Mouse (Mus musculus) T-helper 2 cell (primary cell): ENCODE data around the gene Cfap161.

Experiments used
- in situ Hi-C: fragments of 300-600 bp; cut with MboI, MseI; formaldehyde crosslinking; loops from one replicate; pipeline ENCODE4 v1.15.1; 2025; ENCODE audit warnings: high pct_unique_total_duplicates

Cfap161 gene

DNA sequence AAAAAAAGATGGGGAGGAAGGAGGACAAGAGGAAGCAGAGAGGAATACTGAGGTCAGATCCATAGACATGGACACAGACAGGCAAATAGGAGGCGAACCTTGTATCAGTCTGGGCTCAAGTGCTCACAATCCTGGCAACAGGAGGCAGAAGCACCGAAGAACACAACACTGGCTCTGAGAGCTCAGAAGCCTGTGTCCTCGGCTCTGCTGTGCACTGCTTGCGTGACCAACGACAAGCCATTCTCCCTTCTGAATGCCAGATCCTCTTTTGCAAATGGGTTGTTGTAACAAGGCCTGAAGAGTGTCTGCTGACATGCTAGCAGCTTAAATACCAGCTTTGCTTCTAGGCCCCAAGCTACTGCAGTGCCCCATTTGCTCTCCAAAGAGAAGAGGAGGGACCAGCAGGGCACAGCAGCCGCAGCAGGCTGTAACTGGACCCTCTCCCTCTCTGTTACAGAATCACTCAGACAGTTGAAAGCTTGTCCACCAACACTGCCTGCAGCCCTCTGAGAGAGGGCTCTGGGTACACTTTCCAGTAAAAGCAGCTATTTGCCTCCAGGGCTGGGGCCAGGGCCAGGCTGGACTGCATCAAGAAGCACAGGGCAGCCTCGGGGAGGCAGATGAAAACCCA is 54.9 kb downstream of the Cfap161 start:
- in situ Hi-C loops: no loop called here

DNA sequence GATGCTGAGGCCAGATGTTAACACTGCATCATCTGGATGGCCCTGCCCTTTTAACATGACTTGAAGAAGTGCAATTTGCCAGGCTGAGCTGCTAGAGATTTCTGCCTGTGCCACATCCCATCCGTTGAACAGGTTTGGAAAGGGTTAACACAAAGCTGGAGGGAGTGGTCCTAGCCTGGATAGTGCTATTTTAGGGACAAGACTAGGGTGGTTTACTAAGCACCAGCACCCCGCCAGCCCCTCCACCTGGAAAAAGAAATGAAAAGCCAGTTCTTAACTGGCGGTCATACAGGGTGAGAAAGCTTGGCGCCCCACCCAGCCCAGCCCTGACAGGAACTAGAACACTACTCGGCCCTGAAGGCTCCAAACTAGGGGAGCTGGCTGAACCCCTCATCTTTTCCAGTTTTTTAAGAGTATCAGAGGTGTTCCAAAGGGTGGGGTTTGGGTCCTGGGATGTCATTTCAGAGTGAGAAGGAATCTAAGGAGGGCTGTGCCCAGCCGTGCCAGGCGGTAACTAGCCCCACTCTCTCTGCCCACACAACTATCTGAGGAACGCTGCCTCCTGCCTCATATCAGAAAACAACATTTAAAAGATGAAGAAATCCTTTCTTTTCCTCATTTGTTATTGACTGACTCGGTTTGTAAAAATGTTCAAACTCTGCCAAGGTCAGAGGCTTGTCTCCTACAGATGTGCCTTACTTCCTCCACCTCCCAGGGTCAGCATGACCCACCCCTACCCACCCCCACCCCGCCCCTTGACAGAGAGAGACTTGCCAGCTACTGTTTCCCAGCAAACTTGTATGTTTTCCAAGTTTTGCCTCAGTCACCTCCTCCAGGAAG is 55.8 kb downstream of the Cfap161 start:
- in situ Hi-C loops: no loop called here

DNA sequence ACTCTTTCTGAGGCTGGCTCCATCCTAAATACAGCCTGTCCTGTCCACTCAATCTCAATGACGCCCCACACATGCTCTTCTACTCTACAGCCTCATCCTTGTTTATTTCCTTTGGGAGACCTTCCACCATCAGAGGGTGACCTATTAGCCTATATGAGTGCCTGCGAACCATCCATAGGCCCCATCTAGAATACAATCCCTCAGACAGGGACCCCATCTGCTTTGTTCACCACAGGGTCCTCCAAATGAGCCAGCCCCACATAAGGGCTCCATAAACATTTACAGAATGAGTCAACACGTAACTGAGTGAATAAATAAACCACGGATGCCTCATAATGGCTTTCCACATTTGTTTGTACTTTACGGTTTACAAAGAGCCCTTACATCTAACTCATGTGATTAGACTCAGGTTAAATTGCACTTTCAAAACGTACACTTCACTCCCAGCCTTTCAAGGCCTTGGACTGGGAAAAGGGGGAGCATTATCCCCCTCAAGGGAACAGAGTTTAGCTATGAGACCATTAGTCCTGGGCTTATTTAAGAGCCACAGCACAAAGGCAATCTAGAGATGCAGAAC is 56.7 kb downstream of the Cfap161 start:
- in situ Hi-C loops: no loop called here

DNA sequence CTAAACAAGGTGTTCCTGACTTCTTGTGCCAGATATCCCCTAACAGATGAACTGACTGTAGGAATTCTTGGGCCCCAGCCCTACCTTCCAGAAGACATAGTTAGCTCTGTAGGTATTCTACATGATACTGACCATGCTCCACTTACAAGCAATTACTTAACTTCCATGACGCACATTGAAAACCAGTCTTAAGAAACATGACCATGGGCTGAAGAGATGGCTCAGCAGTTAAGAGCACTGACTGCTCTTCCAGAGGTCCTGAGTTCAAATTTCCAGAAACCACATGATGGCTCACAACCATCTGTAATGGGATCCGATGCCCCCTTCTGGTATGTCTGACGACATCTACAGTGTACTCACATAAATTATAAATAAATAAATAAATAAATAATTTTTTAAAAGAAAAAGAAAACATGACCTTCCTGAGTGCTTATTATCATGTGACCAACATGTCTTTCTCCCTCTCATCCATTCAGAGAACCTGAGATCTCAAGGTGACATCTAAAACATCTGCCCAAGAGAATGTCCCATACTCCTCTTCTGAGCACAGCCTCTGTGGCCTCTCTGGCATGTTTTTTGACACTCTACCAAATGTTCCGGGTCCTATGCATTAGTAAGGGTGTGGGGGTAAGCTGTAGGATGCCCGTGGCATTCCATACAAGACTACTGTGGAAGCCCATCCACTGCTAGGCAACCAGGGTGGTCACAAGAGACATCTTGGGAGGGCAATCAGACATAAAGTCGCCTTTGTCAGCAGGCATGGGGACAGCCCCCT is 58.2 kb downstream of the Cfap161 start:
- in situ Hi-C loops: no loop called here

DNA sequence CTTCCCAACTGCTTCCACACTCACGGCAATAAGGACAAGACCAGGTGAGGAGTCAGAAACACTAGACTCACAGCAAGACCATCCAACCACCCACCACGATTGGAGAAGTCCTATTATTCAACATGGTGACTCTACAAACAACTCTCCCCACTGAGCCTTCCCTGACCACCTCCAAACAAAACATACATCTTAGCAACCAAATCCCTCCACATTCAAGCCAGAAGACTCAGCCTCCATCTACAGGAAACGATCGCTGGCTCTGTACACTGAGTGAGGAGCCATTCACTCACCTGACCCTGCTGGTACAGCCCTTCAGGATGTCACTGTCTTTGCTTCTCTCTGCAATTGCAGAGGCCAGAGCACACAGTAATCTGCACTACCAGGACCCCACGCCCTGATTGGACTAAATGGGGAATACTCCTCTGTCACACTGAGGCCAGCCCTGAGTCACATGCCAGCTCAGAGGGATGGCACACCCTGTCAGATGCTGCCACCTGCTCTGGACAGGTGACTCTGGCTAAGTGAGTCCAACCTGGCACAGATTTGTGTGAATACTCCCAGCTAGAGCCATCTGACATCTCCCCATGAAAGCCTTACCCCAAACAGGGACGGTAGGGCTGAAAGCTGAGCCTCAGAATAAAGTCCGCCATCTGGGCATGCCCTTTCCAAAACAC is 59.4 kb downstream of the Cfap161 start:
- in situ Hi-C loops: no loop called here

DNA sequence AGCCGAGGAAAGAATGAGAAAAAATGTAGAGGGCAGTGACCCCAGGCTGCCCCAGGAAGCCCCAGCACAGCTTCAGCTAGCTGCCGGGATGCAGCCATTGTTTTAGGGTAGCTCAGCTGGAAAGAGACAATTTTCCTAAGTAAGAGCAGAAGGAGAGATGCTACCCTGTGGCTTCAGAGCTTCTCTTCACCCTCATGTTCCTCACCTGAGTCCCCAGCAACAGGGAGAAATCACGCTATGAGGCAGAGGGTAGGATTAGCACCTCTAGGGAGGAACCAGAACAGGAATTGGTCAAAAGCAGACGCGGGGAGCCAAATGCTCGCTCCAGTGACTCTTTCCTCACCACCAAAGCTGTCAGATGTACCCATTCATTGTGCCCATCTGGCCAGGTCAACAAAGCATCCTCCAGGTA is 60.0 kb downstream of the Cfap161 start:
- in situ Hi-C loops: no loop called here

DNA sequence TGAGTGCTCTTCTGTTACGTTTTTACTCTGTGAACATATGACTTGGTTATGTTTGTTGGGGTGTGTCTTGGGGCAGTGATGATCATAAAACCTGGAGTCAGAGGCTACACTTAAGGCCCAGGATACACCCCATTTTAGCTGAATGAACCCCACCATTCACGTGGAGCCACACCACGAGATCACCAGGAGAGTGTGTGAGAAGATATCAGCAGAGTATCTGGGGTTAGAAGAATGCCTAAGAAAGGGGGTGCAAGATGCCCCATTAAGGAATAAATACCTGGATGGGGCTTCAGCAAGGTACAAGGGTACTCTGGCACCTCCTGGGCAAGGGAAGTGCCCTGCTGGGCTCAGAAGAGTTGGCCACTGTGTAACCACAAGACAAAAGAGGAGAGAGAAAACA is 60.4 kb downstream of the Cfap161 start:
- in situ Hi-C loops: no loop called here

DNA sequence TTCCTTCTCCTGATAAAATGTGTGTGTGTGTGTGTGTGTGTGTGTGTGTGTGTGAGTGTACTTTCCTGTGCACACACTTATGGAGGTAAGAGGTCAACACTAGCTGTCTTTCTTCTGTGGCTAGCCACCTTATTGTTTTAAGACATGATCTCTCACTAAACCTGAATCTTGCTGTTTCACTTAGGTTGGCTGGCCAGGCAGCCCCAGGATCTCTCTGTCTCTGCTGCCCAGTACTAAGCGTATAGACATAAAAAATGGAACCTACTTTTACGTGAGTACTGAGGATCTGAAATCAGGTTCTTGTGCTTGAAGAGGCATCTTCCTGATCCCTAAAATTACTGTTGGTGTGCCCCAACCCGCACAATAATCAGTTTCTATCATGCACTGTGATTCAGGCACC is 61.9 kb downstream of the Cfap161 start:
- in situ Hi-C loops: no loop called here

DNA sequence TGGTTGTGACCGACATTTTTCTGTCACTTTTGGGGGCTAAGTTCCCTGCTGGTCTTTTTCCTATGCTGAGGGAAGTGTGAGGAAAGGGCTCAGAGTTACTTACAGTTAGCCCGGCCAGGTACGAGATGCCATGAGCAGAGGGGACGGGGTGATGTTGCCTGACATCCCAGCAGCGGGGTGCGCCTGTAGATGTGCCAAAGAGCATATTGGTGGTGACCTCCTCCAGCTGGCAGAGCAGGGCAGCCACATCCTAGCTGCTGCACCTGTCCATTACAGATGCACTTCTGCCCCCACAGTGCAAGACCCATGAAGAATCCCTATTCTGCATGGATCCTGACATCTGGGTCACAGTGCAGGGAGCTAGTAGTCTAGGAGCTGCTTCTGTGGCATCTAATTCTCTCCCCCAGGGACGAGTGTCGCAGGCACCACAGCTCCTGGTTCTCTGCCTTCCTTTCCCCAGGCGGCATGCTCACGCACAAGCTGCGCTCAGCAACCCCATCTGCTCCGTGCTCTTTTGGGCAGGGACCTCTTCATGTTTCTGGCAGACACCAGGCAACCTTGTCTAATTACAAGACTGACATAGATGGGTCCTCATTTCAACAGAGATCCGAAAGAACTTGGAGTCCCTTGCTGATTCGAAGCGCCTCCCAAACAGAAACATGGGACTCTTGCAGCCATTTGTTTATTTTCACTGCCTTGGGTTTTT is 62.6 kb downstream of the Cfap161 start:
- in situ Hi-C loops: no loop called here

DNA sequence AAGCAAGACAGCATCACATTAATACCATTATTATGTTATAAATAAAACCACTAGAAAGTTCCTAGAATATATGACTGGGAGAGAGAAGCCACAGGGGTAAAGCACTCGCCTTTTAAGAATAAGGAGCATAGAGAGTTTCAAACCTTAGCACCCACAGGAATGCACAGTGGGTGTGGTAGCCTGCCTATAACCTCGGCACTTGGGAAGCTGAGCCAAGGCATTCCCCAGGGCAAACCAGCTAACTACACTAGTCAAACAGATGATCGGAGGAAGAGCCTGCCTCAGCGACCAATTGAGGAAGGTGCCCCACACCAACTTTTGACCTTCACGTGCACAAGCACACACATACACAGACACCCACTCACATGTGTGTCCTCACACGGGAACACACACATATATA is 63.4 kb downstream of the Cfap161 start:
- in situ Hi-C loops: no loop called here

DNA sequence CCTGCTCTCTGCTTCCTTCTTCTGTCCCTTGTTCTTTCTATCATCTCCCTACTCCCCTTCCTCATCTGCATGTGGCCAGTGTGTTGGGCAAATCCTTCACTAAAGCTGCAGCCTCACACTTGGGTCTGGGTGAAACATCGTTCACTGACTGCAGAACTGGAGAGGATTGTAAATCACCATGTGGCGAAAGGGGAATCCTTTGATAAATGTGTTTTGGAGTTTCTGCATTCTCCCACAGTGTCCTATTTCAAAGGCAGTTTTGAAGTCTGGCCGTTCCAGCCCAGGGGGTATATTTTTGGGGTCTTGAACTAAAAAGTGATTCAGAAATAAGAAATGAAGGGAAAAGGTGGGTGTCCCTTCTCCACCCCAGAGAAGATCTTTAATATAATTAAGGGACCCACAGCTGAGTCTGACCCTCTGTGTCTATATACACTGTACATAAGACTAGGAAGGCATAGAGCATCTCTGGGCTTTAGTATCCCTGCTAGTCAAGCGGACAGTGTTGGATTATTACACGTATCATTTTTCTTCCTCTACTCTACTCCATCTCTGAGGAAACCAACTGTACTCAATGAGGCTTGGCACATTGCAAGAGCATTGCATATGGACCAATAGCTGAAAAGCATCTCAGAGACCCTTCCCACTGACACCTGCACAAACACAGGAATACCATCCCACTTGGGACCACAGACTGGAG is 67.6 kb downstream of the Cfap161 start:
- in situ Hi-C loops: no loop called here

DNA sequence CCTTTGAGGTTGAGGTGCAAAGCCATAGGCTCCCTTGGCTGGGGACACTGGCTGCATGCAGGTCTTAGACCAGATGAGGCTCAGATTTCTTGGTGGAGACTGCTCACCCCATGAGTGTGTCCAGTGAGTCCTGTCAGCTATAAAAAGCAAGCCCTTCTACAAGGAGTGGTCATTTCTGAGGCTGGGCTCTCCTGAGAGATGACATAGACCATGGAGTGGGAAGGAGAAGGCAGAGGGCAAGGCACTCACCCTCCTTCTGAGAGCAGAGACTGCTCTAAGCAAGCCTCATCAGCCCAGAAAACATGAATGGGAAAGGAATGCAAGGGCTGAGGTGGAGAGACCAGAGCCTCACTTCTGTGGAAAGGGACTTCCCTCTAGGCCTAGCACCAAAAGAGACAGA is 68.9 kb downstream of the Cfap161 start:
- in situ Hi-C loops: no loop called here

DNA sequence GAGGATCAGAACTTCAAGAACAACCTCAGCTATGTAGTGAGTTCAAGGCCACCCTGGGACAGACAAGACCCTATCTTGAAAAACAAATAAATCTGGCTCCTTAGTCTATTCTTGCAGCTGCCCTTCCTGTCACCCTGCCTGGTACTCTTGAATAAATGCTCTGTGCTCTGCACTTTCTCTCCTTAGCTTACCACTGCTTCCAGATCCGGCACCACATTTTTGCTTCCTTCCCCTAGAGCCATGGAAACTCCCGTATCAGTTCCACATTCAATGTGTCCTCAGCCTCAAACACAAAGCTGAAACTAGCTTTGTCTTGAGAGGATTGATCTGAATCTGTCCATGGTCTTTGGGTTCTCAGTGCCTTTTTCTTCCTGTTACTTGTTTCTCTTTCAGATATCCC is 70.1 kb downstream of the Cfap161 start:
- in situ Hi-C loops: no loop called here
